Mouse (Mus musculus) heart, embryonic 10.5 days (tissue): Measurements from ENCODE around the gene Rerg. TPM values are rescaled to one million over a fixed set of nuclear protein-coding genes. Genes with fewer than 3 reads are reported as not detected.

Experiments used
- DNase-seq: peaks from one replicate; pipeline ENCODE4 v3.0.0-alpha.2; 2017; ENCODE audit warnings: low spot score
- H3K27ac ChIP-seq: fragments of 300-500 bp; sonication (generic); 2 replicates; pipeline ENCODE4 v1.5.1; 2016; ENCODE audit warnings: mild to moderate bottlenecking
- H3K27me3 ChIP-seq: fragments of 300-500 bp; sonication (generic); 2 replicates; pipeline ENCODE4 v1.6.1; 2016; ENCODE audit warnings: mild to moderate bottlenecking; ENCODE audit not compliant: poor library complexity, insufficient read depth, severe bottlenecking
- H3K36me3 ChIP-seq: fragments of 300-500 bp; sonication (generic); 2 replicates; pipeline ENCODE4 v1.6.1; 2016; ENCODE audit warnings: mild to moderate bottlenecking, moderate library complexity
- H3K4me1 ChIP-seq: fragments of 300-500 bp; sonication (generic); 2 replicates; pipeline ENCODE4 v1.6.1; 2016; ENCODE audit warnings: mild to moderate bottlenecking
- H3K4me3 ChIP-seq: fragments of 300-500 bp; sonication (generic); 2 replicates; pipeline ENCODE4 v1.5.1; 2016; ENCODE audit warnings: mild to moderate bottlenecking, moderate library complexity
- H3K9me3 ChIP-seq: fragments of 300-500 bp; sonication (generic); 2 replicates; pipeline ENCODE4 v1.6.1; 2016; ENCODE audit warnings: mild to moderate bottlenecking, moderate library complexity
- WGBS: fragments of 180-500 bp; shearing (Covaris S2); methylation state at CpG from one replicate; pipeline ENCODE4 v1.1.7; 2016; 5-methylcytosine and 5-hydroxymethylcytosine counted together
- polyA plus RNA-seq: library from polyadenylated mRNA; unstranded; fragments of >200 nt; fragmentation: Nextera tagmentation; extraction: Ambion mirVana; gene quantifications from 2 replicates; pipeline ENCODE4 v1.2.1, GENCODE M21; 2016

The Rerg gene
- polyA plus RNA-seq, 1 experiment from 2014 or later, result 6.8 TPM

DNA sequence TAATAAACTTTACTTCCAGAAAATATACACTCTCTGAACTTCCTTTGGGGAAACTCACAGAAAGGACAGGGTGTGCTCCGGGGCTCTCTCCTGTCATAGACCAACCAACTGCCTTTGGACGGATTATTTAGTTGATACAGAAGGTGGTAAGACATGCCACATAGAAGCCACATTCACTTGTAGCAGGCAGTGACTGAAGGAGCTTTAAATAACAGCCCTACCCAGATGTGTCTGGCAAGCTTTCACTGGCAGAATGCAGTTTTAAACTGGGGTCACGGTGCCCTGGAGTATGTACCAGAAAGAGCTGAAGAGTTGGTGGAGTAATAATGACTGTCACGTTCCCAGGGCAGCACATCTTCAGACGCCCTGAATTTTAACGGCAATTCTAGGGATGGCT lies 59.5 kb downstream of the Rerg start:
- WGBS, result 78% methylated on average over 6 of the region's 6 CpGs
- Histone ChIP-seq H3K4me3 (no peak overlapping the region), H3K4me1 (peaks cover 26% of the 10 kb centered on the region), H3K9me3 (no peaks in the 10 kb centered on the region), H3K36me3 (no peaks in the 10 kb centered on the region), H3K27me3 (no peaks in the 10 kb centered on the region), H3K27ac (no peak overlapping the region)
- no peak for DNase-seq

DNA sequence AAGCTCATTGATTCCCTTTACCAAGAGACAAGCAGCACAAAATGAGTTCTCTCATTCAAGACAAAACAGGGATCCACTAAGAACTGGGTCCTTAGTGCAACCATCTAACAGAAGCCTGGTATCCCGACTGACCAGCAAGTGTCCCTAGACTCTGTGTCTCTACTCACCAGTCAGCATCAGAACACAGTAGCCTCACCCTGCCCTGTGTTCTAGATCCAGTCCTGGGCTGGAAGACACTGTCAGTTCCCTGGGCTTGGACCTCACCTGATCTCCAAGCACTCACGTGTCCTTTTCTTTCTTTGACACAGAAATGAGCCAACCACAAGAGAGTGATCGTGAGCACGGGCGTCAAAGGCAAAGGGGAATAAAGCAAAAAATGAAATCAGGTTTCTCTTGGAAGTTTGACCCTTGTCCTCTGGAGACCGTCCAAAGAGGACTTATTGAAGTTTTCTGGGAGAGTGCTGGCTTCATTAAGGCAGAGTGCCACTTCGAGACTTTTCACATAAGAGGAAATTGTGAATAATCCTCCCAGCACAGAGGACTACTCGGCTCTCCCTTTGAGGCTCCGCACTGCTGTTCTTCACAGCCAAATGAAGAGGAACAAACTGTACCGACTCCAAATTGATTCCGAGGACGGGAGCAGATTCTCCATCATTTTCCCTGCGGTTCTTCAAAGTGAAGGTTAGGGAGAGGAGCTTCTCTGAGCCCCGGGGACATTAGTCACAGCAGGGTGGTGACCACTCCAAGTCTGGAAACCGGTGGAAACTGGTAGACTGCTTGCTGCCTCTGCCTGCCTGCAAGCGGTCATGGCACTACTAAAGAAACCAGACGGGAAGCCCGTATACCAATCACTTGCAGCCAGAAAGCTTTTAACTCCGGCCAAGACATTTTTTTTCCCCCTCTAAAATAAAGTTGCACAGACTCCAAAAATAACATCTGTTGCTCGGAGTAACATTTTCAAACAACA lies 60.2 kb downstream of the Rerg start:
- Histone ChIP-seq H3K27ac (no peak overlapping the region), H3K27me3 (no peaks in the 10 kb centered on the region), H3K36me3 (no peaks in the 10 kb centered on the region), H3K9me3 (no peaks in the 10 kb centered on the region), H3K4me3 (no peak overlapping the region), H3K4me1 (peaks cover 25% of the 10 kb centered on the region)
- DNase-seq, result peak; percentile 52
- 83% methylated on average over 20 of the region's 20 CpGs for WGBS

DNA sequence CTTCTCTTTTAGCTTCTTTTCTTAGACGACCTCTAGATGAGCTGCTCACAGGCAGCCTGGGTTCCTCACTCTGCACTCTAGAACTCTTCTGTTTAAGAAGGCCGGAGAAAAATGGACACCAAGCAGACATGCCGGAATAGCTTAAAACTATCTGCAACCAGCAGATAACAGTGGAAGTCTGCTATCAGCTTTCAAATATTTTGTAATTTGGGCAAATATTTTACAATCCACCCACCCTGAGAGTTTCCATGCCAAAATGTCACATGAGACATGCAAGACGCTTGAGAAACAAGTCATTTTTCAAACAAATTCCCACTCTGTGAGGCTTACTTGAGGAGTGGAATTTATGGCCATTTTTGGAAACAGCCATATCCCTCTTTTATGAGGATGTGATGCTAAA lies 65.0 kb downstream of the Rerg start:
- H3K4me3 ChIP-seq, result no peak overlapping the region
- no peak overlapping the region for H3K27ac ChIP-seq
- H3K36me3 ChIP-seq, result no peaks in the 10 kb centered on the region
- H3K27me3 ChIP-seq, result no peaks in the 10 kb centered on the region
- no peaks in the 10 kb centered on the region for H3K9me3 ChIP-seq
- 52% methylated on average over 4 of the region's 4 CpGs for WGBS
- no peak for DNase-seq
- H3K4me1 ChIP-seq, result peaks cover 16% of the 10 kb centered on the region

DNA sequence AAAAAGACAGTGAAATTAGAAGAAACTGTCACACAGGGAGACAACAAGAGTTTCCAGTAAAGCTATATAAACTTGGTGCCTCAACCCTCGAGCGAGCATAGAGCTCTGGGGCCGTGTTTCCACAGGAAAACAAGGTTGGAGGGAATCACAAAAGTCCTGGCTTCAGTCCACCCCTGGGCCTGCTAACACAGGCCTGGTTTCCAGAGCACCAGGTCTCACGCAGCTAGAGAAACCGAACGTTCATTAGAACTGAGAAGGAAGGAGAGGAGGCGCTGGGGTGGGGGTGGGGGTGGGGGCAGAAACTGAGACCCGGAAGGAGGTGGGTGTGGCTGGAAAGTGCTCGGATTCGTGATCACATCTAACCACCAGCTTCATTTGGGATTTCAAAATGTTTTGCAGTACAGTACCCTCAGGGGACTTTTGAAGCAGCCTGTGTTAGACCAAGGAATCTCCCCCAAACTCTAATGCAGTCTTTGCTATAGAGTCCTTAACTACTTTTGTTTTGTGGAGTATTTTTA lies 67.6 kb downstream of the Rerg start:
- H3K36me3 ChIP-seq, result no peaks in the 10 kb centered on the region
- no peaks in the 10 kb centered on the region for H3K27me3 ChIP-seq
- 45% methylated on average over 10 of the region's 10 CpGs for WGBS
- 0 out of 2 replicates have a peak overlapping the region, but pooled peaks have one; percentile 22 for H3K27ac ChIP-seq
- H3K4me3 ChIP-seq, result no peak overlapping the region
- DNase-seq, result no peak
- peaks cover 27% of the 10 kb centered on the region for H3K4me1 ChIP-seq
- no peaks in the 10 kb centered on the region for H3K9me3 ChIP-seq

DNA sequence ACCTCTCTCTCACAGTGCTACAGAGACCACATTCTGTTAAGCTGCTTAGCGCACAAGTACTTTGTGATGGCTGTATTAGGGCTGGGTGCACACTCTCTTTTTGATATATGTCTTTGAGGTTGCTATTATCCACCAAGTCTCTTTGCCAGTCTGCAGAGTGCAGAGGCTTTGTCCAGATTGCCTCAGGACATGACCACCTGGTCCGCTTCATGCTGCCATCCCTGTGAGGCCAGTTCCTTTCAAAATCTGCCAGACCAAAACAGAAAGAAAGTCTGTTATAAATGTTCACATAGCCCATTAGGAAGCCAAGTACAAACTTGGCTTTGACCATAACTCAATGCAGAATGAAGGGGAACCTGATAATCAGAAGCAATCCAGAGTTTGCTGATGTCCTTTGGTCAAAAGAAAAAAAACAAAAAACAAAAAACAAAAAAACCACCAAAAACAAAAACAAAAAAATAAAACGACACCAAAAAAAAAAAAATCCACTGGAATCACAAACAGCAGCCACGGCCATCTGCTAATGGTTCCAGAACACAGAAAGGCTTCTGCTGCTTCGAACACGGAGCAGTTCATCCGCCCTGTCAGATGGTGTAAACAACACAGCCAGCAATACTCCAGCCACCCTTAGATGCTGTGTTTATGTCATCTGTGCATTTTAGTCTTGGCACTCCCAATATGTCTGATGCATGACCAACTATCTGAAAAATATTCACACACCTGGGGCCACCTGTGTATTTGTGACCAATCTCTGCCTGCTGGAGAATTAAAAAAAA lies 68.2 kb downstream of the Rerg start:
- Histone ChIP-seq H3K27me3 (no peaks in the 10 kb centered on the region), H3K4me1 (peaks cover 27% of the 10 kb centered on the region), H3K4me3 (no peak overlapping the region), H3K27ac (no peak overlapping the region; the same call in 1 of the 2 replicates), H3K9me3 (no peaks in the 10 kb centered on the region), H3K36me3 (no peaks in the 10 kb centered on the region)
- no peak for DNase-seq
- 81% methylated on average over 7 of the region's 7 CpGs for WGBS

DNA sequence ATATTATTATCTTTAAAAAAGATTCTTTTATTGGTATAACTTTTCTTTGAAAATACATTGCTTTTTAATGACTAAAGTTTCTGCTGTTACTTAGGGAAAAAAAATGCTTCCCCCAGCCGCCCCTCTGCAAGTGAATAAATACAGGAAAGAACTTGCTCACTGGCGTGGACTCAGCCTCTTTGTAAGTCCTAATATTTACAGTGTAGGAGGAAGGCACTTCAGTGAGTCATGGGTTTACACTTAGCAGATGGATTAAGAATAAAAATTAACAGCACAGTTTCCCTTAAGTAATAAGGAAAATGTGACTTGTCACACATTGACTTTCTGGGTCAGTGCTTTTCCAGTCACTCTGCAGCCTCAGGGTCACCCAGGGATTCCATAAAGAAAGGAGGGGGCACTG lies 70.0 kb downstream of the Rerg start:
- H3K27ac ChIP-seq, result no peak overlapping the region
- H3K4me3 ChIP-seq, result no peak overlapping the region
- no peaks in the 10 kb centered on the region for H3K9me3 ChIP-seq
- no peaks in the 10 kb centered on the region for H3K27me3 ChIP-seq
- H3K36me3 ChIP-seq, result no peaks in the 10 kb centered on the region
- DNase-seq, result no peak
- H3K4me1 ChIP-seq, result peaks cover 24% of the 10 kb centered on the region
- 68% methylated on average over 2 of the region's 2 CpGs for WGBS

DNA sequence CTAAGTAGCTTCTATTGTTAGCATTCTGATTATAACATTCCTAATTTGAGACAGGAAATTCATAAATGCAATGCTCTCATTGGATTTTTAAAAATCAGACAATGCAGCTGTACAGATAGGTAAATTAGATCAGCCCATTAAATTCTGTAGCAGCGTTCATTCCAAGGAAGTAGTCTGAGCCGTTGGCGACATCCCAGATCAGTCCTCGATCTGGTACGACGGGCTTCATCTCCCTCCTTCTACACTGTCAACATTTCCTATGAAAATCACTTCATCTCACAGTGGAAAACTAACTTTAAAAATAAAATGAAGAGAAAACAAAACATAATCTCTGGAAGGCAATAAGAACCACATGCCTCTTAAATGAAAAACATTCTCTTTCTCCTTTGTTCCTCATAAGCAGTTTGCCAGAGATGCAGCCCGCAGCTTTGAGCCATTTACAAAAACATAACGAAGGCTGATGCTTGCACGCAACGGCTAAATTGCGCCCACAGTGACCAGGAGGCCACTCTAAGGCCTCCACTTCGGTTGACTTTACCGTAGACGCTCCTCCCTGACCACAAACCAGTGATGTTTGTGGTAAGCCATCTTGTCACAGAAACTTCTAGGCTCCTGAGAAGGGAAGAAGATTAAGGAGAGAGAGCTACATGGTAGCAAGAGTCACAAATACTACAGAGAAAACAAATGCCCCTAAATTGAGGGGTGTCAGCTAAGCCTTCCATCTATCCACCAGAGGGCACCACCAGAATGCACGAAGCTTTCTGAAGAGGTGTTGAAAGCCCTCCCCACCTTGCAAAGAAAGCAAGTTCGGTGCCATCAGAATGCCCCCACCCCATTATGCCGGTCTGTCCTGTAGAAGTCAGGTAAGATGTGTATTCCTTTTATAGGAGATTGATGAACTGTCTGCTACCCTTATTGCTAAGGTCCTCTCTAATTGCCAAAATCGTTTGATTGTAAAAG lies 71.8 kb downstream of the Rerg start:
- H3K36me3 ChIP-seq, result no peaks in the 10 kb centered on the region
- peaks cover 16% of the 10 kb centered on the region for H3K4me1 ChIP-seq
- H3K27me3 ChIP-seq, result no peaks in the 10 kb centered on the region
- H3K27ac ChIP-seq, result no peak overlapping the region
- DNase-seq, result no peak
- H3K4me3 ChIP-seq, result no peak overlapping the region
- 74% methylated on average over 18 of the region's 18 CpGs for WGBS
- H3K9me3 ChIP-seq, result no peaks in the 10 kb centered on the region

DNA sequence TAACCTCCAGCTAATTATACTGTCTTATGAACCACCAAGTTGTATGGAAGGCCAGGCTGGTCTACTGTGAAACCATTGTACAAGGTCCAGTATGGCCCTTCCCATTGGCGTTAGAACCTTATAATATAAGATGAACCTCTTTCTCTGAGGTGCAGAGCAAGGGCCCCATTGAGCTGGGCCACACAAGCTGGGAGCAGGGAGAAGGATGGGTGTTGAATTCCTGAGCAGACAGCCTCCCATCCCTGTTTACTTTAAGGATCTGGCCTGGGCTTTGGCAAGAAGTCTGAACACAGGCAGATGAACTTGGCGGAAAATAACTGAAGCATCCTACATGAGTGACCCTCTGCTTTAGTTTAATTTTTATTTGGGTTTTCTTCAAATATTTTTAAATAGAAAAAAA lies 75.8 kb downstream of the Rerg start:
- H3K27ac ChIP-seq, result no peak overlapping the region
- 79% methylated on average over 2 of the region's 2 CpGs for WGBS
- peaks cover 9% of the 10 kb centered on the region; the same call in 1 of the 2 replicates for H3K4me1 ChIP-seq
- H3K36me3 ChIP-seq, result no peaks in the 10 kb centered on the region
- no peaks in the 10 kb centered on the region for H3K9me3 ChIP-seq
- H3K4me3 ChIP-seq, result no peak overlapping the region
- DNase-seq, result no peak
- H3K27me3 ChIP-seq, result no peaks in the 10 kb centered on the region

DNA sequence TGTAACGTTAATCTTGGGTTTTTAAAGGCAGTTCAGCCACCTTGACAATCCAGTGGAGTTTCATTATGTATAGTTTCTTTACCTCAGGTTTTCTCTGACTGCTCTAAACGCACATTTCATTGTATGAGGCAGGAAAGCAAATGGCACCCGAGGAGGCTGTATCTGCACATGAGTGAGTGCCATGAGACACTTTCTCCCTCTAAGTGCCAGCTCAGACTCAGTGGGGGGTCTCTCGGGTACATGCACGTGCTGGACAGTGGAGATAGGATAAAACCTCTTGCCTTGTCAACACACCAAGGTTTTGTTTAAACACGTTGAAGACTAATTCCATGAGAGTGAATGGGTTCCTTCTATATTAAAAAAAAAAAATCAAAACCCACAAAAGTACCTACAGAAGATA lies 81.8 kb downstream of the Rerg start:
- peak; percentile 70 for DNase-seq
- H3K4me3 ChIP-seq, result no peak overlapping the region
- no peaks in the 10 kb centered on the region for H3K9me3 ChIP-seq
- H3K27ac ChIP-seq, result no peak overlapping the region
- no peaks in the 10 kb centered on the region for H3K27me3 ChIP-seq
- no peaks in the 10 kb centered on the region for H3K36me3 ChIP-seq
- H3K4me1 ChIP-seq, result no peaks in the 10 kb centered on the region
- WGBS, result 61% methylated on average over 6 of the region's 6 CpGs

DNA sequence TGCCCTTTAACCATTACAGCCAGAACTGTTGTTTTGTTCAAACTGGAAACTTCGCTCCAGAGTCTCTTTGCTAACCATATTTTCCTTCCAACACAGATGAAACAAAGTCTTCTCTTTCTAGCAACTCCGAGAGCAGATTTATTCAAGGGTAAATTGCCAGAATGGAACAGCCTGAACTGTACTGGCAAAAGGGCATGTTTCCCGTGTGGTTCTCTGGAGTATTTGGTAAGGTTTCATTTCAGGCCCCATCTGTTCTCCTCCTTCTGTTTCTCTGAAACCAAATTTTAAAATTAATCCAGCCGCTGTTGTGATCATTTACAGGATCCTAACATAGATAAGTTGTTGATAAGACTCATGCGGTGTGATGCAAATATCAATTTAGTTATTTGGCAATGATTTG lies 82.3 kb downstream of the Rerg start:
- Histone ChIP-seq H3K27ac (no peak overlapping the region), H3K36me3 (no peaks in the 10 kb centered on the region), H3K9me3 (no peaks in the 10 kb centered on the region), H3K27me3 (no peaks in the 10 kb centered on the region), H3K4me3 (no peak overlapping the region), H3K4me1 (no peaks in the 10 kb centered on the region)
- DNase-seq, result no peak
- WGBS, result 87% methylated on average over 5 of the region's 5 CpGs

DNA sequence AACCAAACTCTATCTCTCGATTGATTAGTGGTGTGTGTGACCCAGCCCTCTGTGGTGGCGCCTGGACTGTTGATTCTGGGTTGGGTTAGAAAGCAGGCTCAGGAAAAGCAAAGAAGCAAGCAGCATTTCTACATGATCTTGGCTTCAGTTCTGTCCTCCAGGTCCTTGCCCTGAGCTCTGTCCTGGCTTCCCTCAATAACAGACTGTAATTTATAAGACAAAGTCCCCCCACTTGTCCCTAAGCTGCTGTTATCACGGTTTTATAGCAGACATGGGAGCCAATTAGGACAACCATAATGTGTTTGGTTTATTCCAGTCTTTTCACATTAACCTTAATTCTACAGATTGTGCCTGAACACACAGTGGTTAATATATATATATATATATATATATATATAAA lies 82.8 kb downstream of the Rerg start:
- DNase-seq, result no peak
- 74% methylated on average over 3 of the region's 3 CpGs for WGBS
- Histone ChIP-seq H3K4me3 (no peak overlapping the region), H3K9me3 (no peaks in the 10 kb centered on the region), H3K36me3 (no peaks in the 10 kb centered on the region), H3K27ac (no peak overlapping the region), H3K4me1 (no peaks in the 10 kb centered on the region), H3K27me3 (no peaks in the 10 kb centered on the region)

DNA sequence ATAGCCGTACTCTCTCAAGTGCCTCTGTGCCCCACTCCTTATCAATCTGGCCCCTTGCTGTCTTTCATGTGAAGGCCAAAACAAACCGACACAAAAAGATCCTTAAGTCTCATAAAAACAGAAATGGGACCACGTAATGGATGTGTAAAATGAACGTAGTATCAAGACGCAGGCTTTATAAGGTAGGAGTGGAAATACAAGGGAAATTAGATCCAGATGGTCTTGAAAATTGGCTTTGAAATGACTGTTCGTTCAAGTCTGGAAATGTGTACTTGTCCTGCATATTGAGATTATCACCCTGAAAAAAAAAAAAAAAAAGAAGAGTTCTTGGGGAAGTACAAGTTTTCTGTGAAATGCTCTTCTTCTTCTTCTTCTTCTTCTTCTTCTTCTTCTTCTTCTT lies 90.6 kb downstream of the Rerg start:
- Histone ChIP-seq H3K27ac (no peak overlapping the region), H3K9me3 (no peaks in the 10 kb centered on the region), H3K4me1 (no peaks in the 10 kb centered on the region), H3K4me3 (no peak overlapping the region), H3K27me3 (no peaks in the 10 kb centered on the region), H3K36me3 (no peaks in the 10 kb centered on the region)
- whole genome bisulfite sequencing, result 70% methylated on average over 6 of the region's 6 CpGs
- no peak for DNase-seq
